Mouse (Mus musculus): ENCODE results near the gene Tfcp2. TPM values are rescaled to one million over a fixed set of nuclear protein-coding genes. Genes with fewer than 3 reads are reported as not detected.

Tfcp2 gene
- total and polyA plus RNA-seq, 3 experiments, result 20.4 to 21.5 TPM; not detected in 1

GRCm38 (mm10) chr15:100576392-100576791 is 24.6 kb upstream of the Tfcp2 start:
- H3K27me3 ChIP-seq (ENCODE audit: control insufficient read depth in 1 of 2, insufficient read depth in 2 of 2, low read length in 2 of 2), result no peaks in the 10 kb centered on the region

GRCm38 (mm10) chr15:100575366-100575765 is 23.6 kb upstream of the Tfcp2 start:
- no peaks in the 10 kb centered on the region for H3K27me3 ChIP-seq (ENCODE audit: control insufficient read depth in 1 of 2, insufficient read depth in 2 of 2, low read length in 2 of 2)
- H3K36me3 ChIP-seq (ENCODE audit: control insufficient read depth in 1 of 2, insufficient read depth in 2 of 2, low read length in 2 of 2), result no peaks in the 10 kb centered on the region; a peak in 1 of 4 replicates
- H3K27ac ChIP-seq (ENCODE audit: control insufficient read depth, low read depth, low read length), result no peak overlapping the region
- no peak for DNase-seq (ENCODE audit: low read depth, low spot score)
- H3K9ac ChIP-seq (ENCODE audit: control insufficient read depth, low read depth, low read length, poor library complexity, severe bottlenecking), result no peak overlapping the region
- no peaks in the 10 kb centered on the region for H3K9me3 ChIP-seq (replicated peaks; ENCODE audit: insufficient read depth, low read length)
- H3K4me1 ChIP-seq (ENCODE audit: control insufficient read depth in 1 of 2, insufficient read depth in 2 of 2, low read length in 2 of 2), result peaks cover 3 to 4% of the 10 kb centered on the region in 2 experiments; a peak in 1 of 4 replicates
- H3K79me2 ChIP-seq (ENCODE audit: control insufficient read depth, insufficient read depth, low read length, poor library complexity), result no peaks in the 10 kb centered on the region
- H3K4me3 ChIP-seq (ENCODE audit: control insufficient read depth in 1 of 2, insufficient read depth in 1 of 2, low read depth in 2 of 2, low read length in 2 of 2), result no peak overlapping the region
- TF ChIP-seq ZC3H11A (IDR thresholded peaks at IDR 0.05; ENCODE audit: low read depth, low read length) (no peak), MYB (IDR thresholded peaks at IDR 0.05; ENCODE audit: low read depth, low read length) (no peak), NELFE (IDR thresholded peaks at IDR 0.05; ENCODE audit: low read depth, low read length) (no peak), MYC (IDR thresholded peaks at IDR 0.05; ENCODE audit: low read depth, low read length) (no peak), RCOR1 (IDR thresholded peaks at IDR 0.05; ENCODE audit: low read depth, low read length) (no peak), ZMIZ1 (IDR thresholded peaks at IDR 0.05; ENCODE audit: low read depth, low read length) (no peak), MAFK (IDR thresholded peaks at IDR 0.05; ENCODE audit: borderline replicate concordance, low read depth, low read length) (no peak), KAT2A (conservative IDR thresholded peaks at IDR 0.05; ENCODE audit: low read depth, low read length) (no peak)

More at GRCm38 (mm10) chr15:100576392-100576791, 24.6 kb upstream of the Tfcp2 start:
- Histone ChIP-seq H3K4me3 (ENCODE audit: control insufficient read depth in 1 of 2, insufficient read depth in 1 of 2, low read depth in 2 of 2, low read length in 2 of 2) (no peak overlapping the region), H3K4me1 (ENCODE audit: control insufficient read depth in 1 of 2, insufficient read depth in 2 of 2, low read length in 2 of 2) (peaks cover 3 to 4% of the 10 kb centered on the region in 2 experiments; a peak in 1 of 4 replicates), H3K79me2 (ENCODE audit: control insufficient read depth, insufficient read depth, low read length, poor library complexity) (no peaks in the 10 kb centered on the region), H3K9me3 (replicated peaks; ENCODE audit: insufficient read depth, low read length) (no peaks in the 10 kb centered on the region), H3K36me3 (ENCODE audit: control insufficient read depth in 1 of 2, insufficient read depth in 2 of 2, low read length in 2 of 2) (no peaks in the 10 kb centered on the region; a peak in 1 of 4 replicates), H3K9ac (ENCODE audit: control insufficient read depth, low read depth, low read length, poor library complexity, severe bottlenecking) (no peak overlapping the region), H3K27ac (ENCODE audit: control insufficient read depth, low read depth, low read length) (no peak overlapping the region)
- DNase-seq (ENCODE audit: low read depth, low spot score), result no peak
- no peak for TF ChIP-seq JUND (IDR thresholded peaks at IDR 0.05; ENCODE audit: low read depth, low read length)
- peak; percentile 69 for TF ChIP-seq USF1 (IDR thresholded peaks at IDR 0.05; ENCODE audit: low read depth, low read length)
- no peak for TF ChIP-seq MAX (IDR thresholded peaks at IDR 0.05; ENCODE audit: low read length)
- TF ChIP-seq UBTF (IDR thresholded peaks at IDR 0.05; ENCODE audit: borderline replicate concordance, insufficient read depth, low read depth, low read length), result no peak

- Histone ChIP-seq H3K27ac (ENCODE audit: control insufficient read depth, low read depth, low read length) (no peak overlapping the region), H3K27me3 (ENCODE audit: control insufficient read depth in 1 of 2, insufficient read depth in 2 of 2, low read length in 2 of 2) (peaks cover 0 to under 1% of the 10 kb centered on the region in 2 experiments; a peak in 2 of 4 replicates), H3K79me2 (ENCODE audit: control insufficient read depth, insufficient read depth, low read length, poor library complexity) (no peaks in the 10 kb centered on the region), H3K9me3 (replicated peaks; ENCODE audit: insufficient read depth, low read length) (no peaks in the 10 kb centered on the region), H3K36me3 (ENCODE audit: control insufficient read depth in 1 of 2, insufficient read depth in 2 of 2, low read length in 2 of 2) (no peaks in the 10 kb centered on the region; a peak in 1 of 4 replicates), H3K9ac (ENCODE audit: control insufficient read depth, low read depth, low read length, poor library complexity, severe bottlenecking) (no peak overlapping the region), H3K4me3 (ENCODE audit: control insufficient read depth in 1 of 2, insufficient read depth in 1 of 2, low read depth in 2 of 2, low read length in 2 of 2) (no peak overlapping the region), H3K4me1 (ENCODE audit: control insufficient read depth in 1 of 2, insufficient read depth in 2 of 2, low read length in 2 of 2) (peaks cover 3 to 4% of the 10 kb centered on the region in 2 experiments; a peak in 1 of 4 replicates)
- DNase-seq (ENCODE audit: low read depth, low spot score), result no peak
- TF ChIP-seq GABPA (IDR thresholded peaks at IDR 0.05; ENCODE audit: low read depth, low read length) (no peak), MAX (IDR thresholded peaks at IDR 0.05; ENCODE audit: low read length) (no peak), USF2 (IDR thresholded peaks at IDR 0.05; ENCODE audit: borderline replicate concordance in 1 of 2, insufficient read depth in 1 of 2, low read depth in 1 of 2, low read length in 2 of 2) (no peak), EP300 (IDR thresholded peaks at IDR 0.05; ENCODE audit: low read depth in 1 of 2, low read length in 2 of 2) (no peak), TCF12 (IDR thresholded peaks at IDR 0.05; ENCODE audit: low read depth, low read length) (no peak), CHD2 (IDR thresholded peaks at IDR 0.05; ENCODE audit: low read length) (no peak), MAZ (IDR thresholded peaks at IDR 0.05; ENCODE audit: low read depth, low read length) (no peak), ETS1 (IDR thresholded peaks at IDR 0.05; ENCODE audit: low read depth, low read length) (no peak), SIN3A (IDR thresholded peaks at IDR 0.05; ENCODE audit: low read length) (no peak), RCOR1 (IDR thresholded peaks at IDR 0.05; ENCODE audit: low read depth, low read length) (no peak), MXI1 (IDR thresholded peaks at IDR 0.05; ENCODE audit: low read depth, low read length) (no peak), POLR2A (IDR thresholded peaks at IDR 0.05; ENCODE audit: control insufficient read depth in 1 of 2, insufficient read depth in 1 of 2, low read depth in 1 of 2, low read length in 2 of 2, poor library complexity in 1 of 2) (no peak), JUND (IDR thresholded peaks at IDR 0.05; ENCODE audit: low read depth, low read length) (no peak), SMC3 (IDR thresholded peaks at IDR 0.05; ENCODE audit: low read depth, low read length) (no peak), CTCF (IDR thresholded peaks at IDR 0.05 in 2 of 3, conservative IDR thresholded peaks at IDR 0.05 in 1 of 3; ENCODE audit: control insufficient read depth in 1 of 3, insufficient read depth in 1 of 3, low read depth in 2 of 3, low read length in 3 of 3, poor library complexity in 1 of 3, severe bottlenecking in 1 of 3) (no peak), ZKSCAN1 (IDR thresholded peaks at IDR 0.05; ENCODE audit: low read depth, low read length) (no peak), POLR2AphosphoS2 (IDR thresholded peaks at IDR 0.05; ENCODE audit: low read length) (no peak), ELF1 (IDR thresholded peaks at IDR 0.05; ENCODE audit: low read depth, low read length) (no peak)
These were observed 22.6 kb upstream of the Tfcp2 start for GRCm38 (mm10) chr15:100574378-100574777.
